Comparison of ENCODE assay signal across 20 mouse cellular contexts in the genomic region with DNA sequence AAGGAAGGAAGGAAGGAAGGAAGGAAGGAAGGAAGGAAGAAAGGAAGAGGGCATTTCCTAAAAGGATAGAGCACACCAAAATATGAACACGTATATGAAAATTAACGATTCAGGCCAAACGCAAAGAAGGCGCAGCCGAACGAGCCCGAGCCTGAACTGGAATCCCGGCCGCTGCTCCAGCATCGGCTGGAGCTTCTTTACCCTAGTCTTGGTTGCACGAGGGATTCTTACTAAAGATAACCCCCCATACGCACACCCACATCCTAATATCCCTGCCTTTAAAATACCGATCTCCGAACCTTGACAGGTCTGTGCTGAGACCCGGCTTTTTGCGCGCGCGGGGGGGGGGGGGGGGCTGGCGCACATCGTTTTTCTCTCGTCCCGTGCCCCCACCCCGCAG. TPM values are rescaled to one million over a fixed set of nuclear protein-coding genes. Genes with fewer than 3 reads are reported as not detected.
DNase-seq lines count a peak whose midpoint lies in the region; ATAC-seq and TF ChIP-seq lines count a peak whose summit lies in the region.
"Had no signal": no experiment of that assay in that cellular context is flagged by ENCODE, and none has a peak within 500 bp of the region (broad histone marks: within the 10 kb centered on the region; RNA-seq: fewer than 3 reads in every experiment).

No protein-coding gene starts in this region.

- no peaks in the 10 kb centered on the region for H3K36me3 ChIP-seq in heart, embryonic 10.5 days
- no peaks in the 10 kb centered on the region for H3K36me3 ChIP-seq in heart, embryonic 12.5 days
- H3K36me3 ChIP-seq in limb, embryonic 10.5 days = peaks cover 31% of the 10 kb centered on the region
- H3K36me3 ChIP-seq: liver, embryonic 12.5 days; neural tube, embryonic 12.5 days had no signal

- TF ChIP-seq POLR2A in brain, embryonic 14.5 days (IDR thresholded peaks at IDR 0.05; ENCODE audit: borderline replicate concordance, extremely low read depth, insufficient read depth, insufficient read length, poor library complexity, severe bottlenecking) = no peak

- no peak for ATAC-seq in heart, embryonic 12.5 days (ENCODE audit: insufficient number of reproducible peaks, low FRiP score)
- no peak for ATAC-seq in erythroid progenitor cell, adult 5-6 weeks (replicated peaks; ENCODE audit: low FRiP score, poor library complexity, severe bottlenecking)
- ATAC-seq: hindbrain, postnatal 0 days; liver, embryonic 12.5 days had no signal

- no peak overlapping the region for H3K4me2 ChIP-seq in heart, embryonic 12.5 days
- H3K4me2 ChIP-seq: liver, embryonic 12.5 days had no signal

- peaks cover 98% of the 10 kb centered on the region for H3K27me3 ChIP-seq in heart, embryonic 10.5 days (ENCODE audit: insufficient read depth, poor library complexity, severe bottlenecking)
- H3K27me3 ChIP-seq in heart, embryonic 12.5 days (replicated peaks) = peaks cover 90% of the 10 kb centered on the region
- peaks cover 89% of the 10 kb centered on the region for H3K27me3 ChIP-seq in limb, embryonic 10.5 days (ENCODE audit: low read depth, poor library complexity, severe bottlenecking)

- H3K9me3 ChIP-seq in heart, embryonic 10.5 days = no peaks in the 10 kb centered on the region
- no peaks in the 10 kb centered on the region for H3K9me3 ChIP-seq in heart, embryonic 12.5 days (replicated peaks)
- no peaks in the 10 kb centered on the region for H3K9me3 ChIP-seq in limb, embryonic 10.5 days (replicated peaks)
- H3K9me3 ChIP-seq: liver, embryonic 12.5 days; neural tube, embryonic 12.5 days had no signal

- H3K9ac ChIP-seq in heart, embryonic 12.5 days = no peak overlapping the region
- H3K9ac ChIP-seq: liver, embryonic 12.5 days; neural tube, embryonic 12.5 days had no signal

- H3K4me3 ChIP-seq in heart, embryonic 10.5 days = peak overlapping the region; percentile 22; the same call in 1 of the 2 replicates
- H3K4me3 ChIP-seq in heart, embryonic 12.5 days = no peak overlapping the region
- H3K4me3 ChIP-seq in limb, embryonic 10.5 days = peak overlapping the region; percentile 75
- H3K4me3 ChIP-seq: liver, embryonic 12.5 days; neural tube, embryonic 12.5 days had no signal

- WGBS in heart, embryonic 10.5 days = 2% methylated on average over 22 of the region's 24 CpGs
- 3% methylated on average over 21 of the region's 24 CpGs for WGBS in heart, embryonic 12.5 days
- WGBS in limb, embryonic 10.5 days = 2% methylated on average over 20 of the region's 24 CpGs

- H3K27ac ChIP-seq in heart, embryonic 10.5 days = no peak overlapping the region
- H3K27ac ChIP-seq in heart, embryonic 12.5 days (ENCODE audit: poor library complexity, severe bottlenecking) = no peak overlapping the region
- peak overlapping the region; percentile 96 for H3K27ac ChIP-seq in limb, embryonic 10.5 days
- H3K27ac ChIP-seq: hindbrain, postnatal 0 days; kidney, postnatal 0 days; liver, embryonic 12.5 days; neural tube, embryonic 12.5 days had no signal

- no peak for TF ChIP-seq CTCF in brain, embryonic 14.5 days (IDR thresholded peaks at IDR 0.05; ENCODE audit: borderline replicate concordance, extremely low read depth, insufficient read depth, insufficient read length)

- H3K4me1 ChIP-seq in heart, embryonic 10.5 days = peaks cover 37% of the 10 kb centered on the region
- H3K4me1 ChIP-seq in heart, embryonic 12.5 days (replicated peaks) = peaks cover 11% of the 10 kb centered on the region
- peaks cover 82% of the 10 kb centered on the region for H3K4me1 ChIP-seq in limb, embryonic 10.5 days

- DNase-seq in heart, embryonic 10.5 days (ENCODE audit: low spot score) = no peak
- DNase-seq in ZHBTc4 (ENCODE audit: low read depth, low spot score) = peak; percentile 25
- peak; percentile 18 for DNase-seq in brain, embryonic 14.5 days (ENCODE audit: low read depth)
- DNase-seq in limb, embryonic 10.5 days (ENCODE audit: low spot score) = no peak
- DNase-seq in ovary, postnatal 36 days (ENCODE audit: low spot score) = no peak
- DNase-seq: adrenal gland, adult 8-10 months; spleen, adult 18-20 months; thymus, postnatal 36 days had no signal

RNA-seq across cellular contexts. Expression of a gene that starts 2.3 kb away (rescaled TPM):
- 2.3 and 13.0 TPM in 2 replicates for polyA plus RNA-seq in heart, embryonic 10.5 days (2016; fragmentation: Nextera tagmentation; extraction: Ambion mirVana)
- polyA plus RNA-seq in heart, embryonic 12.5 days (2016; fragmentation: Nextera tagmentation; extraction: Ambion mirVana) = 0.49 and 1.4 TPM in 2 replicates
- 1.2 and 2.4 TPM in 2 replicates for polyA plus RNA-seq in brain, embryonic 14.5 days (2012; rRNA removed)
- polyA plus RNA-seq in limb, embryonic 10.5 days (2016; fragmentation: Nextera tagmentation; extraction: Ambion mirVana) = 31.1 and 37.4 TPM in 2 replicates
- not detected in 2 replicates for total RNA-seq in erythroid progenitor cell, adult 5-6 weeks (2015; ENCODE audit: low replicate concordance)
- total RNA-seq in erythroid progenitor cell, adult 5-6 weeks (2017; ENCODE audit: low replicate concordance) = not detected in 2 replicates
- total RNA-seq: adrenal gland, adult 8-10 months; gastrocnemius, postnatal 4 days; heart, postnatal 36 days had no signal
- polyA plus RNA-seq: lung, adult 2 months had no signal

RNA-seq across cellular contexts. Expression of a gene that starts 34.0 kb away (rescaled TPM):
- not detected in 2 replicates for polyA plus RNA-seq in heart, embryonic 10.5 days (2016; fragmentation: Nextera tagmentation; extraction: Ambion mirVana)
- polyA plus RNA-seq in heart, embryonic 12.5 days (2016; fragmentation: Nextera tagmentation; extraction: Ambion mirVana) = not detected in 2 replicates
- polyA plus RNA-seq in brain, embryonic 14.5 days (2012; rRNA removed) = not detected in 2 replicates
- not detected in 2 replicates for polyA plus RNA-seq in limb, embryonic 10.5 days (2016; fragmentation: Nextera tagmentation; extraction: Ambion mirVana)
- not detected in 2 replicates for total RNA-seq in erythroid progenitor cell, adult 5-6 weeks (2015; ENCODE audit: low replicate concordance)
- not detected in 2 replicates for total RNA-seq in erythroid progenitor cell, adult 5-6 weeks (2017; ENCODE audit: low replicate concordance)
- total RNA-seq: adrenal gland, adult 8-10 months; gastrocnemius, postnatal 4 days; heart, postnatal 36 days; hindbrain, postnatal 0 days; layer of hippocampus, postnatal 14 days; left cerebral cortex, postnatal 14 days had no signal
- polyA plus RNA-seq: heart, embryonic 11.5 days; hindbrain, postnatal 0 days; kidney, postnatal 0 days; liver, embryonic 12.5 days; lung, adult 2 months; neural tube, embryonic 12.5 days had no signal

RNA-seq across cellular contexts. Expression of a gene that starts 34.4 kb away (rescaled TPM):
- polyA plus RNA-seq in heart, embryonic 10.5 days (2016; fragmentation: Nextera tagmentation; extraction: Ambion mirVana) = 45.1 and 50.1 TPM in 2 replicates
- 43.6 and 44.6 TPM in 2 replicates for polyA plus RNA-seq in heart, embryonic 12.5 days (2016; fragmentation: Nextera tagmentation; extraction: Ambion mirVana)
- 215 and 216 TPM in 2 replicates for polyA plus RNA-seq in brain, embryonic 14.5 days (2012; rRNA removed)
- 66.4 and 78.1 TPM in 2 replicates for polyA plus RNA-seq in limb, embryonic 10.5 days (2016; fragmentation: Nextera tagmentation; extraction: Ambion mirVana)
- 6.5 and 9.6 TPM in 2 replicates for total RNA-seq in erythroid progenitor cell, adult 5-6 weeks (2015; ENCODE audit: low replicate concordance)
- total RNA-seq in erythroid progenitor cell, adult 5-6 weeks (2017; ENCODE audit: low replicate concordance) = 2.6 and 4.8 TPM in 2 replicates

RNA-seq across cellular contexts. Expression of a gene that starts 42.3 kb away (rescaled TPM):
- 0.15 TPM in 1 of 2 replicates, not detected in the other for polyA plus RNA-seq in heart, embryonic 10.5 days (2016; fragmentation: Nextera tagmentation; extraction: Ambion mirVana)
- not detected in 2 replicates for polyA plus RNA-seq in heart, embryonic 12.5 days (2016; fragmentation: Nextera tagmentation; extraction: Ambion mirVana)
- not detected in 2 replicates for polyA plus RNA-seq in brain, embryonic 14.5 days (2012; rRNA removed)
- polyA plus RNA-seq in limb, embryonic 10.5 days (2016; fragmentation: Nextera tagmentation; extraction: Ambion mirVana) = 0.76 and 0.98 TPM in 2 replicates
- not detected in 2 replicates for total RNA-seq in erythroid progenitor cell, adult 5-6 weeks (2015; ENCODE audit: low replicate concordance)
- not detected in 2 replicates for total RNA-seq in erythroid progenitor cell, adult 5-6 weeks (2017; ENCODE audit: low replicate concordance)
- total RNA-seq: adrenal gland, adult 8-10 months; gastrocnemius, postnatal 4 days; heart, postnatal 36 days; hindbrain, postnatal 0 days; layer of hippocampus, postnatal 14 days had no signal
- polyA plus RNA-seq: heart, embryonic 11.5 days; hindbrain, postnatal 0 days; kidney, postnatal 0 days; liver, embryonic 12.5 days; lung, adult 2 months; neural tube, embryonic 12.5 days had no signal

Comparison
In these comparisons a context has a peak if more than half of its experiments do, and no peak if none do; other contexts are left out.
1. DNase-seq: peak in ZHBTc4 (single experiment) and brain, embryonic 14.5 days (single experiment); none in heart, embryonic 10.5 days (single experiment), limb, embryonic 10.5 days (single experiment) and ovary, postnatal 36 days (single experiment).